Mouse (Mus musculus): Measurements from ENCODE around the gene Rab31.

The Rab31 gene

GRCm38 (mm10) chr17:65783182-65784161 lies 10.9 kb upstream of the Rab31 start:
- peak; percentile 73 to 83 for DNase-seq (ENCODE audit: low spot score in 2 of 2)

- DNase-seq (ENCODE audit: low spot score in 2 of 2) = peak; percentile 78 to 80
Measured at GRCm38 (mm10) chr17:65782551-65783141, 10.1 kb upstream of the Rab31 start, which contains the start of gene Ppp4r1. Gene Ppp4r1 (plus strand): TSS chr17:65782573.

- DNase-seq (ENCODE audit: low spot score in 2 of 2) = no peak
Measured at GRCm38 (mm10) chr17:65780970-65781369, 8.4 kb upstream of the Rab31 start.

DNA sequence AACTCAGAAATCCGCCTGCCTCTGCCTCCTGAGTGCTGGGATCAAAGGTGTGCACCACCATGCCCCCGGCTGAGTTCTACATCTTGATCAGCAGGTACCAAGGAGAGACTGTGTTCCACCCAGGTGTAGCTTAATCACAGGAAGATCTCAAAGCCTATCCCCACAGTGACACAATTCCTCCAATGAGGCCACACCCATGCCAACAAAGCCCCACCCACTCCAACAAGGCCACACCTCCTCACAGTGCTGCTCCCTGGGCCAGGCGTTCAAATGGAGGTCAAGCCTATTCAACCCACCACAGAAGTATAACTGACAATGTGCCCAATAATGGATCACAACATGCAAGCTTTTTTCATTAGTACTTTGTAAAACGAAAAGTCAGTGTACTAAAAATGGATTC lies 4.9 kb upstream of the Rab31 start:
- DNase-seq (ENCODE audit: low spot score in 2 of 2) = no peak

- no peak for DNase-seq (ENCODE audit: low spot score in 2 of 2)
Measured at GRCm38 (mm10) chr17:65776228-65776627, 3.7 kb upstream of the Rab31 start.

DNA sequence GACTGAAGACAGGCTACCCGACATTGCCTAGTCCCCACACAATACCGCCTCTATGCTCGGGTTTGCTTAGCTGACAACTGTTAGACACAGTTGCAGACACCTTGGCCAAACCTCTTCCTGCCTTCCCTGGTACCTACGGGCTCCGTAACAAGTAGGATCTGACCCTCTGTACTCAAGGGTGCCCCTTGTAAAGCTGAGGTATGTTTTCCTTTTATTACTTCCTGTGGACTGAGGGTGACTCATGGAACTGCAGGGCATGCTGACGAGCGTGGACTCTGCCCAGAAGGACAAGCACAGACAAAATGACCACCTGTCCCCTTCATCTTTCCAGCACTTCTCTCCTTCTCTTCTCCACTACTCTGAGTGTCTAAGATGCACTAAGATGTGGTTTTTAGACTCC lies 1.9 kb upstream of the Rab31 start:
- DNase-seq (ENCODE audit: low spot score in 2 of 2) = no peak

DNA sequence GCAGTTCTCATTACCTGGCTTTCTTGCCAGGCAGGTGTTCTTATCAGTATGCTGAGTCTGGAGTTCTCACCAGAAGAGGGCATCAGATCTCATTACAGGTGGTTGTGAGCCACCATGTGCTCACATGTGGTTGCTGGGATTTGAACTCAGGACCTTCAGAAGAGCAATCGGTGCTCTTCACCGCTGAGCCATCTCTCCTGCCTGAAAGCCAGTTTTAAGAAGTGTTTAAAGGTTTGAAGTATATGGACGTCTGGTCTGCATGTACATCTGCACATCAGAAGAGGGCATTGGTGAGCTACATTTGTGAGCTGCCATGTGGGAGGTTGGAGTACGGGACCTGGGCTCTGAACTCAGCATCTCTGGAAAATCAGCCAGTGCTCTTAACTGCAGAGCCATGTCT lies 1.1 kb upstream of the Rab31 start:
- no peak for DNase-seq (ENCODE audit: low spot score in 2 of 2)

DNA sequence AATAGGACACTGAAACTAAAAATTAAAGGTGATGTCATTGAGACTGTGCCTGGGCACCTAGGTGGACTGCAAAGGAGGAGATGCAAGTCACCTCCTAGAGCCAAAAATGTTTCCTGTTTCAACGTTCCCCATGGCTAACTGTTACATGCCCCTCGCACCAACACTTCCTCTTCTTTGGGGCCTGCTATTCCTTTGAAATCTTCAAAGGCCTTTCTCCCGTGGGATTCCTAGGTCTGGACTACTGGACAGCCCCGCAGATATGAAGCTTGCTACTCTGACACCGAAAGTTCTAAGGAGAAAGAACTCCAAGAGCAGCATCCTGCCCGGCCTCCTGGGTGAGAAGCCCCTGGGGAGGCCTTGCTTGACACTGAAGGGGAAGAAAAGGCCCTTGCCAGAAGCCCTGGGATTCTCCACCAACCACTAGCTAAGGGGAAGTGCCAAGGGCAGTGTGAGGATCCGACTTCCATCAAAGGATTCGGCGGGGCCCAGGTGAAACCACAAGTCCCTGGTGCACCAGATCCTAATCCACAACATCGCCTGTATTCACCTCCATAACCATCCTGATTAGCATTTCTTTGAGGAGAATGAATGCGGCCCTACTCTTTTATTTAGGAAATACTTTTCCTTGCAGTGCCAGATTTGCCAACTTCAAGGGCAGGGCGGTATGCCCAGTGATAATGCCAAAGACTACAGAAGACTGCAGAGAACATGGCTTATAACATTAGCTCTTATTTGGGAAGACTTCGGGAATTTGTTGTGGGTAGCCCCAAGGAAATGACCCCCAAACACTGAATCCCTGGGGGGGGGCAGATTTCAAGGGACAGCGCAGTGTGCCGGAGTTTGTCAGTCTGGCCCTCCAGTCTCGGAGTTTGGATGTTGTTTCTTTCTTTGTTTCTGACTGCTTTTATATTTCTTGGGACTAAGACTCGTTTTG lies 1.3 kb downstream of the Rab31 start:
- no peak for DNase-seq (ENCODE audit: low spot score in 2 of 2)

- DNase-seq (ENCODE audit: low spot score in 2 of 2) = no peak
Measured at GRCm38 (mm10) chr17:65768486-65768885, 4.1 kb downstream of the Rab31 start.

DNA sequence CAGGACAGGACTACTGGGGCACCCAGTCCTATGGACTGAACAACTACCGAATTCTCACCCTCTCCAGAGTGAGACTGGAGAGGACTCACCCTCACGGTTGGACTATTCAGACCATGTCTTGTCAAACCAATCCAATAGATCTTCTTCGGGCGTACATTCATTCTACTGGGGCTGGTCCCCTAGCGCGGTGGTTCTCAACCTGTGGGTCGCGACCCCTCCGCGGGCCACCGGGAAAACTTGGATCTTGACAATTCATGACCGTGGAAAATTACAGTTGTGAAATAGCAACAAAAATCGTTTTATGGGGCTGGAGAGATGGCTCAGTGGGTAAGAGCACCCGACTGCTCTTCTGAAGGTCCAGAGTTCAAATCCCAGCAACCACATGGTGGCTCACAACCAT lies 9.3 kb downstream of the Rab31 start:
- no peak for DNase-seq (ENCODE audit: low spot score in 2 of 2)

DNA sequence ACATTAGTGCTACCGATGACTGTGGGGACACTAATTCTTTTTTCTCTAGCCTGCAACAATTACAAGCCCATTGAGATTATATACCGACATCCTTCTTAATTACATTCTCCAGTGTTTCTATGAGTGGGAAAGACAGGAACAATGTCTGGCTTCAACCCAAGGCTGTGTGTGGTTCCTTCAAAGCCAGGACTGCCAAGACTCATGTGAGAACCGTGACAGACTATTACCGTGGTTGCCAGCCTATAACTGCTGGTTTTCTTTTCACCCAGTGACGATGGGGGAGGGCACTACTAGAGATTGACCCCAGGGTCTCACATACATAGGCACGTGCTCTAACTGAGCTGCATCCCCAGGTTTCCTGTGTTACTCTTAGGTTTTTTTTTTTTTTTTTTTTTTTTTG lies 15.4 kb downstream of the Rab31 start:
- no peak for DNase-seq (ENCODE audit: low spot score in 2 of 2)

DNA sequence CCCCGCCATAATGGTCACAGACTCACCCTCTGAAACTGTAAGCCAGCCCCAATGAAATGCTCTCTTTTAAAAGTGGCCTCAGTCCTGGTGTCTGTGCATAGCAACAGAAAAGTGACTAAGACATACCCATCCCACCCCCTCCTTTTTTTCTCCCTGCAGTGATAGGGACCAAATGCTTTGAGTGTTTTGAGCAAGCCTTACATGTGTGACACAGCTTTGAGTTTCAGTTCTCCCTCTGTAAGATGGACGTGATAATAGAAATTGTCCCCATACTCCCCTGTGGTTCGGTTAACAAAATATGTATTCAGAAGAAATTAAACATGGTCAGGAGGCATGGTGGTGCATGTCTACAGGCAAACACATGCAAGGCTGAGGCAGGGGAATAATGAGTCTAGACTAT lies 16.7 kb downstream of the Rab31 start:
- DNase-seq (ENCODE audit: low spot score in 2 of 2) = no peak

DNA sequence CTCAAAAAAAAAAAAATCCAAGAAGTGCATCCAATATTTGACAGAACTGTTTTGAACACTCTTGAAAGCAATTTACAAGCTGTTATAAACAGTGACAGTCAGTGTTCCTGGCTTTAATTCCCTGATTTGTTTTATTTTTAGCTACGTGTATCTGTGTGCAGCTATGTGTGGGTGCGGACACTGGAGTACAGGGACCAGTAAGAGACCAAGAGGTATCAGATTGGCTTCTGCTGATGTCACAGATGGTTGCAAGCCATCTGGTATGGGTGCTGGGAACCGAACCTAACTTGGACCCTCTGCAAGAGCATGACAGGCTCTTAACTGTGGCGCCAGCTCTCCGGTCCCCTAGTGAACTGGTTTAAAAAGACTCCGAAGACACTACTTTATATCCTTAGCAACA lies 19.4 kb downstream of the Rab31 start:
- DNase-seq (ENCODE audit: low spot score in 2 of 2) = no peak

GRCm38 (mm10) chr17:65750301-65750700 lies 22.3 kb downstream of the Rab31 start:
- peak in 1 of 2 experiments; percentile 60 for DNase-seq (ENCODE audit: low spot score in 2 of 2)

GRCm38 (mm10) chr17:65749803-65750202 lies 22.7 kb downstream of the Rab31 start:
- DNase-seq (ENCODE audit: low spot score in 2 of 2) = no peak

- DNase-seq (ENCODE audit: low spot score in 2 of 2) = no peak
Measured at GRCm38 (mm10) chr17:65748997-65749396, 23.6 kb downstream of the Rab31 start.

DNA sequence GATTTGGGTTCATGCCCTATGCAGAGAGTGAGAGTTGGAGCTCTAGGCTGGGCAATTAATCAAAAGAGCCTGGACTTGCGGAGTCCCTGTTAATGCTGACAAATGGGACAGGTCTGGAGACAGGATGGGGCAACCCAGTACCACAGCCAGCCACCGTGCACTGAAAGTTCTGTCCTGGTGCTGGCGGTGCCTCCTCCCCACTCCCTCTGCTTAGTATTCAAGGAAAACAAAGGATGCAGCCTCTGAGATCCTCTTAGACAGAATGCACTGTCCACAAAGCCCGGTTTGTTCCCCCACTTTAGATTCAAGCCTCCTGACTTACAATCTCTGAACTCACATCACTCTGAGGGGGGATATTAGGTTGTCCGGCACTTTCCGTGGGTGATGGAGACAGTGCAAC lies 26.2 kb downstream of the Rab31 start:
- no peak for DNase-seq (ENCODE audit: low spot score in 2 of 2)

- no peak for DNase-seq (ENCODE audit: low spot score in 2 of 2)
Measured at GRCm38 (mm10) chr17:65743664-65744330, 28.8 kb downstream of the Rab31 start.

- no peak for DNase-seq (ENCODE audit: low spot score in 2 of 2)
Measured at GRCm38 (mm10) chr17:65742969-65743368, 29.6 kb downstream of the Rab31 start.

- DNase-seq (ENCODE audit: low spot score in 2 of 2) = no peak
Measured at GRCm38 (mm10) chr17:65742245-65742905, 30.2 kb downstream of the Rab31 start.

DNA sequence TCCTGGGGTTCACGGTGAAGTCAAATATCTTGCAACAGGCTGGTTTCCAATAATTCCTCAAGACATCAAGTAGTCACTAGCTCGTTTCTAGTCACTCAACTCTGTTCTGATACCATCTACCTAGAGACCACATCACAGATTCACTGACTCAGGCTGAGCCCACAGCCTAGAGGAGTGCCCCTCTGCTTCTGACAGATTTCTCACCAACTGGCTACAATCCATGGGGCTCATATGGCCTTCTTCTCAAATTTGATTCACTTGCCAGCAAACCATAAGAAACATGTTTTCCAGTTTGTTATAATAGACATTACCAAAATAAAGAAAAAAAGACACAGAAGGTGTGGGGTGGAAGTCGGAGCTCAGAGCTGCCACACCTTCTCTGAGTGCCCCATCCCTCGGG lies 31.0 kb downstream of the Rab31 start:
- no peak for DNase-seq (ENCODE audit: low spot score in 2 of 2)
